Mouse (Mus musculus) hindbrain, embryonic 16.5 days (tissue): ENCODE data around the gene 2010300C02Rik. TPM values are rescaled to one million over a fixed set of nuclear protein-coding genes. Genes with fewer than 3 reads are reported as not detected.
A peak's percentile ranks its signal among the peaks of the same experiment; 100 is the strongest.
"Not testable (repeated sequence)": the region's sequence is repeated elsewhere in the genome, so short reads cannot be mapped to it uniquely, and the experiment has no call there.

Experiments
- ATAC-seq: fragments of 200-750 bp; cut with Nextera tagmentation; 2 replicates; pipeline ENCODE4 v1.8.0; 2017; ENCODE audit warnings: moderate TSS enrichment, moderate library complexity
- H3K27ac ChIP-seq: fragments of 300-500 bp; sonication (generic); 2 replicates; pipeline ENCODE4 v1.5.1; 2014; ENCODE audit warnings: low read depth, mild to moderate bottlenecking, control low read depth, low read length, moderate library complexity
- H3K27me3 ChIP-seq: fragments of 300-500 bp; sonication (generic); replicated peaks from 2 replicates; pipeline ENCODE4 v1.6.1; 2014; ENCODE audit warnings: low read length; ENCODE audit not compliant: control insufficient read depth, insufficient read depth
- H3K36me3 ChIP-seq: fragments of 300-500 bp; sonication (generic); 2 replicates; pipeline ENCODE4 v1.6.1; 2014; ENCODE audit warnings: mild to moderate bottlenecking, low read length, moderate library complexity, mixed read lengths; ENCODE audit not compliant: control insufficient read depth, insufficient read depth
- H3K4me1 ChIP-seq: fragments of 300-500 bp; sonication (generic); 2 replicates; pipeline ENCODE4 v1.6.1; 2014; ENCODE audit warnings: low read depth, low read length; ENCODE audit not compliant: control insufficient read depth, insufficient read depth
- H3K4me2 ChIP-seq: fragments of 300-500 bp; sonication (generic); 2 replicates; pipeline ENCODE4 v1.6.1; 2014; ENCODE audit warnings: mild to moderate bottlenecking, low read length, control low read depth, moderate library complexity
- H3K4me3 ChIP-seq: fragments of 300-500 bp; sonication (generic); 2 replicates; pipeline ENCODE4 v1.5.1; 2014; ENCODE audit warnings: mild to moderate bottlenecking, low read length, control low read depth, moderate library complexity
- H3K9ac ChIP-seq: fragments of 300-500 bp; sonication (generic); 2 replicates; pipeline ENCODE4 v1.6.1; 2014; ENCODE audit warnings: low read depth, mild to moderate bottlenecking, control low read depth, low read length, moderate library complexity
- H3K9me3 ChIP-seq: fragments of 300-500 bp; sonication (generic); 2 replicates; pipeline ENCODE4 v1.6.1; 2014; ENCODE audit warnings: mild to moderate bottlenecking, low read length, moderate library complexity; ENCODE audit not compliant: control insufficient read depth
- WGBS: fragments of 180-500 bp; shearing (Covaris S2); extraction: QIAGEN DNeasy Blood & Tissue Kit; methylation state at CpG from one replicate; pipeline ENCODE4 v1.1.7; 2014; 5-methylcytosine and 5-hydroxymethylcytosine counted together
- polyA plus RNA-seq: library from polyadenylated mRNA; unstranded; fragments of >200 nt; fragmentation: Nextera tagmentation; extraction: Ambion mirVana; gene quantifications from 2 replicates; pipeline ENCODE4 v1.2.1, GENCODE M21; 2015

The 2010300C02Rik gene
- polyA plus RNA-seq, 1 experiment from 2014 or later: 3.2 TPM

DNA sequence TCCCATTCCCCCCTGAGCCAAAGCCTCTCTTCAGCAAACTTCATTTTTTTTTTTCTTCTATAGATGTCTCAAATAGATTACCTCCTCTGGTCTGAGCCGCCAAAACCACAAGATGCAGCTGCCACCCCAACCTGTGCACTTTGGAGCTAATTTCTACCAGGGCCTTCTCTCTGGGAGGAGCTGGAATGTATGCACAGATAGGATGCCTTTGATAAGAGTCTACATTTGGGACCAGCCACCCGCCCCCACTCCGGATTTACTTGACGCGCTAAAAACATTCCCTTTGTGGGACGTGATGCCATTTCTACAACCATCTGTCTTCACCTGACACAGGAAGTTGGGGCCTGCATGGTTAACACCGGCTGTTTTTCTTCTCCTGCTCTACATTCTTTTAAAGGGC is 105.0 kb downstream of the 2010300C02Rik start:
- no peak for ATAC-seq
- Histone ChIP-seq H3K36me3 (no peaks in the 10 kb centered on the region), H3K4me2 (no peak overlapping the region), H3K27me3 (no peaks in the 10 kb centered on the region), H3K27ac (no peak overlapping the region), H3K4me1 (peaks cover 5% of the 10 kb centered on the region; the same call in 1 of the 2 replicates), H3K4me3 (no peak overlapping the region), H3K9me3 (no peaks in the 10 kb centered on the region), H3K9ac (no peak overlapping the region)
- 73% methylated on average over 7 of the region's 7 CpGs for WGBS

DNA sequence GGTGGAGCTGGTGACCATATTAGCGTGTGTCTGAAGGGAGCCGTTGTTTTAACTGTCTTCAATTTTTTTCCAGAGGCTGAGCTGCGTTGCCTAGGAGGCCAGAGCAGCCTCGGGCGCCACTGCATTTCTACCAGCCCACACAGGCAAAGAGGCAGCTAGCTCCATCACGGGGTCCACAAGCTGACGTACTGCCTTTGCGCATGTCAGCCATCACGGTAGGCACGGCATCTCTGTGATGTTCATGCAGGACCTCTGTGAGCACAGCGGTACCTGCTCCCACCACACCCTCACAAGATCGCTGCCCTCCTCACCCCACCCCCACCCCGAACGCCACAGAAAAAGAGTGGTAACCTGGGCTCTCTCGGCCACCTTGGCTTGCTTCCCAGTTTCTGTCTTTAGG is 105.8 kb downstream of the 2010300C02Rik start:
- H3K9ac ChIP-seq: no peak overlapping the region
- H3K4me1 ChIP-seq: peaks cover 5% of the 10 kb centered on the region; the same call in 1 of the 2 replicates
- ATAC-seq: peak; percentile 78
- 0 out of 2 replicates have a peak overlapping the region, but pooled peaks have one; percentile 2 for H3K4me2 ChIP-seq
- H3K27me3 ChIP-seq: no peaks in the 10 kb centered on the region
- H3K9me3 ChIP-seq: no peaks in the 10 kb centered on the region
- peak overlapping the region; percentile 9 for H3K27ac ChIP-seq
- H3K36me3 ChIP-seq: no peaks in the 10 kb centered on the region
- no peak overlapping the region for H3K4me3 ChIP-seq
- 50% methylated on average over 15 of the region's 15 CpGs for WGBS

DNA sequence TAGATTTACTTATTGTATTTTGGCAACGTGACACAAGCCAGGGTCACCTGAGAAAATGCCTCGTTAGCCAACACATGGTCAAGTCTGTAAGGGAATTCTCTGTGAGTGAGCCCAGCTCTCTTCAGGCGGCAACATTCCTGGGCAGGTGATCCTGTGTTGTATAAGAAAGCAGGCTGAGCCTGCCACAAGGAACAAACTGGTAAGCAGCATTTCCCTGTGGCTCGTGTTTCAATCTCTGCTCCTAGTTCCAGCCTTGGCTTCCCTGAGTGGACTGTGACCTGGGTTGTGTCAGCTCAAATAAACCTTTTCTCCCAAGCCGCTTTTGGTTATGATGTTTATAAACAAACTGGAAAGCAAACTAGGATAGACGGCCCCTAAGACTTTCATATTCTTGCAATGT is 108.9 kb downstream of the 2010300C02Rik start:
- Histone ChIP-seq H3K4me3 (no peak overlapping the region), H3K9me3 (no peaks in the 10 kb centered on the region), H3K4me1 (peaks cover 5% of the 10 kb centered on the region; the same call in 1 of the 2 replicates), H3K4me2 (no peak overlapping the region), H3K9ac (no peak overlapping the region), H3K27ac (no peak overlapping the region), H3K36me3 (no peaks in the 10 kb centered on the region), H3K27me3 (no peaks in the 10 kb centered on the region)
- 80% methylated on average over 6 of the region's 6 CpGs for WGBS
- no peak for ATAC-seq

DNA sequence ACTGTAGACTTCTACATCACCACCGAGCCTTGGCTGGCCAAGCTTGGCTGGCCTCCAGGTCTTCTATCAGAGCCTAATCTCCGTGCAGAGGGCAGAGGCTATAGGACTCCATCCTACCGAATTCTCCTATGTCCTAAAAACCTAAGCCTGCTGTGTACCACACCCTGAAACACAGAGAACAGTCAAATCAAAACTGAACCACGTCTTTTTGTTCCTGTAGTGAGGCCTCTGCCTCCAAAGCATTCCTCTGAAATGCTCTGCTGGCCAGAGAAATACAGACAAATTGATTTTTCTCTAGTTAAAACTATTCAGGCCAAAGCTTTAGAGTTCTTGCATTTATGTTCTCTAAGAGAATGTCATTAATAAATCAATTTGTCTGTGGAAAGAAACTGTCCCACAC is 109.6 kb downstream of the 2010300C02Rik start:
- Histone ChIP-seq H3K9ac (no peak overlapping the region), H3K4me3 (no peak overlapping the region), H3K9me3 (no peaks in the 10 kb centered on the region), H3K36me3 (no peaks in the 10 kb centered on the region), H3K27me3 (no peaks in the 10 kb centered on the region), H3K27ac (no peak overlapping the region), H3K4me1 (peaks cover 5% of the 10 kb centered on the region; the same call in 1 of the 2 replicates), H3K4me2 (no peak overlapping the region)
- ATAC-seq: no peak
- 76% methylated on average over 4 of the region's 4 CpGs for WGBS

DNA sequence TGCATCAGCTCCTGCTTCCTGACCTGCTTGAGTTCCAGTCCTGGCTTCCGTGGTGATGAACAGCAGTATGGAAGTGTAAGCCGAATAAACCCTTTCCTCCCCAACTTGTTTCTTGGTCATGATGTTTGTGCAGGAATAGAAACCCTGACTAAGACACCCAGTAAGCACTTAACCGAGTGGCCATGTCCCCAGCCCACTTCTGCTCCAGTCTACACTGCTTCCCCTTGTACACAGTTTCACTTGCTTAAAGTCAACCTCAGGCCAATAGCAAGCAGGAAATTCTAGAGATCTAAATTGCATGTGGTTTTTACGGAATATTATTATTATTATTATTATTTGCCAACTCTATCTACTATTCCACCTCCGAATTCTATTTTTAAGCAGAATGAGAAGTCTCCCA is 114.2 kb downstream of the 2010300C02Rik start:
- not testable (repeated sequence) for ATAC-seq, H3K27me3 ChIP-seq, H3K36me3 ChIP-seq, H3K9ac ChIP-seq, H3K9me3 ChIP-seq, H3K4me1 ChIP-seq, H3K27ac ChIP-seq, H3K4me2 ChIP-seq, H3K4me3 ChIP-seq
- WGBS: 91% methylated on average over 3 of the region's 5 CpGs

DNA sequence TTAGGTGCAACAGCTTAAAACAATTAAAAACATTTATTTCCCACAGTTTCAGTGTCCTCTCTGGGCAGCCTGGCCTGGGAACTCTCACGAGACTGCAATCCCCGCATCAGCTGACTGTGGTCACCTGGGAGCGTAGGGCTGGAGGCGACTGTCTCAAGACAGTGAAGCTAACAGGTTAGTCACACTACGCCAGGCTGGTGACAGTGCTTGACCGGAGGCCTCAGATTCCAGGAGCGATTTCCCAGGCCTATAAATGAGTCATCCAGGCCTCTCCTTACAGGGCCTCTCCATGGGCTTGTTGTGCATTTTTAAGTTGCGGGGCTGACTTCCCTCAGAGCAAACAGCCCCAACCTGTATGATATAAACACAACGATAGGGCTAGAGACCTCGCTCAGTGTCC is 116.7 kb downstream of the 2010300C02Rik start:
- no peaks in the 10 kb centered on the region for H3K27me3 ChIP-seq
- no peak overlapping the region for H3K4me3 ChIP-seq
- no peak overlapping the region for H3K27ac ChIP-seq
- ATAC-seq: no peak
- WGBS: 93% methylated on average over 10 of the region's 10 CpGs
- no peak overlapping the region for H3K9ac ChIP-seq
- no peak overlapping the region for H3K4me2 ChIP-seq
- H3K9me3 ChIP-seq: no peaks in the 10 kb centered on the region
- H3K4me1 ChIP-seq: no peaks in the 10 kb centered on the region
- H3K36me3 ChIP-seq: no peaks in the 10 kb centered on the region

DNA sequence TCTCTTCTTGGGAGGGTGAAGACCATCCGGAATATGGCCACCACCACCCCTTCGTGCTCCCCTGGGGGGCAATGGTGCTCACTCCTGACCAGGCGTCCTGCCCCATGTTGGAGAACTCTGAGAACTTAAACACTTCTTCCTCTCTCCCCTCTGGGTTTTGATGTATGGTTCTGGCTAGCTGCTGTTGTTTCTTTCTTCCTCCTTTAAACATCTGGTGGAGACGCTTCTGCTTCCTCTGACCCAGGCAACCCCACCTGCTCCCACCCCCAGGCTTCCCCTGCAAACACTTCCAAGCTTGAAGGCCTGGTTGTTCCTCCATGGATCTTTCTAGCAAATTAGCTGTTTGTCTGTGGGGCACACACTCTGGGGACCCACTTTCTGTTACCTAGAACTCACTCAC is 117.6 kb downstream of the 2010300C02Rik start:
- H3K4me3 ChIP-seq: no peak overlapping the region
- H3K27me3 ChIP-seq: no peaks in the 10 kb centered on the region
- no peak for ATAC-seq
- no peak overlapping the region for H3K9ac ChIP-seq
- H3K4me1 ChIP-seq: no peaks in the 10 kb centered on the region
- H3K9me3 ChIP-seq: no peaks in the 10 kb centered on the region
- no peak overlapping the region for H3K27ac ChIP-seq
- no peaks in the 10 kb centered on the region for H3K36me3 ChIP-seq
- 93% methylated on average over 4 of the region's 4 CpGs for WGBS
- no peak overlapping the region for H3K4me2 ChIP-seq

DNA sequence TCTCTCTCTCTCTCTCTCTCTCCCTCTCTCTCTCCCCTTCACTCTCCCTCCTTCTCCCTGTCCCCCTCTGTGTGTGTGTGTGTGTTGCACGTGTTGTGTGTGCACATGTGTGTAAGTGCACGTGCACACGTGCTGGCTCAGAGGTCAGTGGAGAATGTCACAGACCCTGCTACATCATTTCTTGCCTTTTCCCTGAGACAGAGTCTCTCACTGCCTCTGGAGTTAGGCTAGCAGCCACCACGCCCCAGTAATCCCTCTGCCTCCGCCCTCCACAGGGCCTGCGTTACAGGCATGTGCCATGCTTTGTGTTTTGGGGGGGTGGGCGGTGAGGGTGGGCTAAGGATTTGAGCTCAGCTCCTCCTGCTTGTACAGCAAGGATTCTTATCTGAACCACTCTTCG is 118.4 kb downstream of the 2010300C02Rik start:
- H3K4me2 ChIP-seq: no peak overlapping the region
- H3K36me3 ChIP-seq: no peaks in the 10 kb centered on the region
- no peak for ATAC-seq
- H3K4me3 ChIP-seq: no peak overlapping the region
- no peaks in the 10 kb centered on the region for H3K4me1 ChIP-seq
- no peak overlapping the region for H3K27ac ChIP-seq
- no peak overlapping the region for H3K9ac ChIP-seq
- 84% methylated on average over 8 of the region's 8 CpGs for WGBS
- H3K9me3 ChIP-seq: no peaks in the 10 kb centered on the region
- H3K27me3 ChIP-seq: no peaks in the 10 kb centered on the region

DNA sequence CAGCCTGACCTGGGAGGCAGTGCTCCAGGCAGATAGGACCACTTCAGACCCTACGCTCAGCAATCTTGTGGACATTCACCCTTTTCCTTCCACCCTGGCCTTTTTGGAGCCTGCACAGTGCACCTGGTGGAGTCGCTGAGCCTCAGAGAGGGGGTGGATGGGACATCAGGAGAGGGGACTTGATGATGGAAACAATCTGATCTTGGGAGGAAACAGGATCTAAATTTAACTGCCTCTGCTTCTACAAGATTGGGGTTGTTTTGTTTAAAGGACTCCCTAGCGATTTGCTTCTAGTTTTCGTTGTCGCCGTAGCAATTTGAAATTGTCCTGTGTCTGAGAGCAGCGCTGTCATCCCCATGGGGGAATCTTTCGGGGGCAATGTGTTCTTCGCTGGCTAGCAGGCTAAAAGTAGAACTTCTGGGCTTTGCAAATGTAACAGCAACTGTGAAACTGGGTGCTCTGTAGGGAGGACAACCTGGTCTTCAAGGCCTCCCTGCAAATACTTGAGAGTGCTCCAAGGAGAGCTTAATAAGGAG is 119.2 kb downstream of the 2010300C02Rik start:
- Histone ChIP-seq H3K36me3 (no peaks in the 10 kb centered on the region), H3K27me3 (no peaks in the 10 kb centered on the region), H3K4me3 (no peak overlapping the region), H3K9ac (no peak overlapping the region), H3K9me3 (no peaks in the 10 kb centered on the region), H3K4me1 (no peaks in the 10 kb centered on the region), H3K27ac (no peak overlapping the region), H3K4me2 (no peak overlapping the region)
- ATAC-seq: no peak
- 67% methylated on average over 9 of the region's 9 CpGs for WGBS

DNA sequence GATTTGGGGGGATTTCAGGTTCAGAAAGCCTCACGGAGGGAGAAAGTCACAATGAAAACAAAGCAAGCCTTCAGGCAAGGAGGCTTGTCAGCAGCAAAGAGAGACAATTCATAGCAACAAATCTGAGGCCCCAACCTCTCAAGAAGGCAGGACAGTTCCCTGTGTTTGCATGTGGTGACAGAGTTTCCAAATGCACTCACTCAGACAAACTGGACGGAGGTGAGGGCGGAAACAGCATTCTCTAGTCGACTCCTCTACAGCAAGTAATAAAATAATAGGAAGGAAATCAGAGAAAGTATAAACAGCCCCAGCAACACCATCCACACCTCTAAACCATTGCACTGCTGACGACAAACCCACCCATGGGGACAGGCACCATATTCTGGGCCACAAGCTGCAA is 120.9 kb downstream of the 2010300C02Rik start:
- 79% methylated on average over 5 of the region's 5 CpGs for WGBS
- ATAC-seq: no peak
- H3K4me2 ChIP-seq: no peak overlapping the region
- no peak overlapping the region for H3K27ac ChIP-seq
- H3K36me3 ChIP-seq: no peaks in the 10 kb centered on the region
- no peaks in the 10 kb centered on the region for H3K27me3 ChIP-seq
- no peak overlapping the region for H3K4me3 ChIP-seq
- H3K9me3 ChIP-seq: no peaks in the 10 kb centered on the region; the same call in 1 of the 2 replicates
- H3K4me1 ChIP-seq: no peaks in the 10 kb centered on the region
- no peak overlapping the region for H3K9ac ChIP-seq
